Mouse (Mus musculus) c-Kit-positive CD71-positive TER-119-positive erythroid progenitor cells, embryonic 14.5 days (primary cell): ENCODE data around the gene Zfp866.

Experiments
- DNase-seq: peaks from one replicate; pipeline ENCODE4 v3.0.0-alpha.2; 2013; ENCODE audit warnings: low spot score

The Zfp866 gene

DNA sequence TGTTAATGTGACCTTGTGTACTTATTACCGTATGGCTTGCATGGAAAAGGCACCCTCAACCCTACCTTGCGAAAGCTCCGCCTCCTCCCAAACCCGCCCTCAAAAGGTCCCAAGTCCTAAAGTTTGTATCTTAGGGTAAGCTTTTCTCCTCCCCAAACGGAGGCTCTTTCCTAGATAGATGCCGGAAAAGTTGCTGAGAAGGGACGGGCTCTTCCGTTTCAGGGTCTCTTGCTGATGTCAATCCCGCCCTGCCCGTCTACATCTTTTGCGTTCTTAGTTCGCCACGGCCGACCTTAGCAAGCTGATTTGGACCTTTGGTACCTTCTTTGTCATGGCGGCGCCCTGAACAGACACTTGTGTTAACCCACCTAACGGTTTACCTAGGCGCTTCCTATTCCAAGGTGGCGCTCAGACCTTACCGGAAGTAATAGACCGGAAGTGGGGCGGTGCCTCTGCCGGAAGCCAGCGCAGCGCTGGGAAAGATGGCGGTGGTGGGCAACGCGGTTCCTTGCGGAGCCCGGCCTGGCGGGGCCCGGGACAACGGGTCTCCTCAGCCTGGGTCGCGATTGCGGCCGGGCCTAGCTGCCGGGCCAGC lies at the start of gene Zfp866, which contains the start of gene Atp13a1:
TSS of gene Zfp866 (minus strand) at position 406 of the 595 bp plus-strand sequence.
TSS of gene Atp13a1 (plus strand) at position 391 of the 595 bp plus-strand sequence.
- DNase-seq, result peak; percentile 89

DNA sequence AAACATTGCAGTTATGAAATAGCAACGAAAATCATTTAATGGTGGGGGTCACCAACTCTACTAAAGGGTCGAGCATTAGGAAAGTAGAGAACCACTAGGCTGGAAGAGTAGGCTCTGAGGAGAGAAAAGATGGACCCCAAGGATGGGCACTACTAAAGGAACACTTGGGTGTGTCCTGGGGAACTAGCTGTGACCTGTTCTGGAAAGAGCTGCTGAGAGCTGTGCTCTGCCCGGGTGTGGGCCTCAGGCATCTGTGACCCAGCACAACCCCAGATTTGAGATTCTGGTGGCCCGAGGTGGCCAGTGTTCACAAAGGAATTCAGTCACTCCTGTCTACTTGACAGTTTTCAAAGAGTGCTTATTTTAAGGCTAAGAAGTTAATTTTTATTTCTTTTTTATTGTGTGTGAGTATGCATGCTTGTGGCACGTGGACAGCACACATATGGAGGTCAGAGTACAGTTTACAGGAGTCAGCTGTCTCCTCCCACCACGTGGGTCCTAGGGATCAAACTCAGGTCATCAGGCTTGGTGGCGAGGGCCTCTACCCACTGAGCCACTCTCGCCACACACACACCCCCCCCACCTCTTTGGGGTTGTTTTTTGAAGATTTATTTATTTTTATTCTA lies 46.2 kb upstream of the Zfp866 start:
- DNase-seq, result no peak

DNA sequence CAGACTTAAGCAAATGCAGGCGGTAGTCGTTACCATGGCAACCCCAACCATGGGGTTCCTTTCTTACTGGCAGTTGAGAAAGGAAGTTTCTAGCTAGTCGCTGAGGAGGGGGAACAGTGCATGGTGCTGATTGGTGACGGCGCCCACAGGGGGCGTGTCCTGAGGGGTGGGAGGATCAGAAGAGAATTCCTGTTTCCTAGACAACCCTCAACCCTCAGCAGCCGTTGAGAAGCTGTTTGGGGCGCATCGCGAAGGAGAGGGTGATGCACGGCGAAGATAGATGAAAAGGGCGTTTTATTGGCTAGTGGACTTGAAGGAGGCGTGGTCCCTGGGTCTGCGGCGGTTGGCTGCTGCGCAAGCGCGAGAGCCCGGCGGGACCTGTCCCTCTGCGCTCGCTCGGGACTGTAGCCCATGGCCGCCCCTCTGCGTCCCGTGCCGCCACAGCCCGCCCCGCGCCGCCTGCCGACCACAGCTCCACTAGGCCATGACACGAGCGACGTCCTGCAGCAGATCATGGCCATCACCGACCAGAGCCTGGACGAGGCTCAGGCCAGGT lies 41.4 kb upstream of the Zfp866 start, which contains the start of gene Pbx4:
TSS of gene Pbx4 (plus strand) at position 194 of the 556 bp plus-strand sequence.
- peak; percentile 72 for DNase-seq

DNA sequence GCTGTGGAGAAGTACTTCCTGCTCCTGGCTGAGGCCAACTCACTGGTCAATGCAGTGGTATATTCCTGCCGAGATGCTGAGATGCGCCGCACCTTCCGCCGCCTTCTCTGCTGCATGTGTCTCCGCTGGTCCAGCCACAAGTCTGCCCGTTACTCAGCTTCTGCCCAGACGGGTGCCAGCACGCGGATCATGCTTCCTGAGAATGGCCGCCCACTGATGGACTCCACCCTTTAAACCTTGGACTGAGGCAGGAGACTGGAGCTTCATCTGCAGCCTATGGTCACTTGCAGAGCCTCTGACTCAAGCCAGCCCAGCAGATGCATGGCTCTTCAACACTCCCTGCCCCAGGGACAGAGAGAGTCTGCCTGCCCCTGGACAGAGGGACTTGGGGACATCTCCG lies 35.4 kb upstream of the Zfp866 start:
- DNase-seq, result no peak

DNA sequence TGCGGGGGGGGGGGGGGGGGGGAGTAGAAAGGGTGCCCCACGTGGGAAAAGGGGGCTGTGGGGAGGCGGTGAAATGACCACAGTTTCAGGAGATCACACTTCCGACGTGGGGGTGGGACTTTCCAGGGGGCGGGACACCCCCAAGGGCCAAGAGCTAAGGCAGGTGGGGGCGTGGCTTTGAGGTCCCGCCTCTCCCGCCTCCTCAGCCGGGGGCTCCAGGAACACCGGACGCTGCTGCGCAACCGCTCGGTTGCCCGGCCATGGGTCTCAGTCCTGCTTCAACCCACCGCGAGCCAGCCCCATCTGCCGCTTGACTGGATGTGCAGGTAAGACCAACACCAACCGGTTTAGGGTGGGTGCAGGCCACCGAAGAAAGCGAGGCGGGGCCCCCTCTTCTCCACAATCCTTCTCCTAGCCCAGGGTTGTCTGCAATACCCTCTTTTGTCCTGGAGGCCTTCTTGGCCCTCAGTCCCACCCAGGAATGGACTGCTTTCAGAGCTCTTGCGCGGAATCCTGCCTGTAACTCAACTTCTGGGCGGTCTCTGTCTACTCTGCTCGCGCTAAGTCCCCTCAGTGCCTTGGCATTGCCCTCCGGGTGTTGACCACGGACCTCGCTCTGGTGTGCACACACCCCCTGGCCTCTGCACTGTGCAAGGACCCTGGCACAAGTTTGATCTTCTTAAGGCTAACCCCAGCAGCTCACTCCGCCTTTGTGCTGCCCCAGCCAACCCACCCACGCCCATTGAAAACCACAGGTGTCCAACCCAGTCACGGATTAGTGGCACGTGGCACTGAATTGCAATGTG lies 31.6 kb upstream of the Zfp866 start, which contains the start of gene Lpar2:
TSS of gene Lpar2 (plus strand) at position 44 of the 806 bp plus-strand sequence.
- DNase-seq, result no peak

DNA sequence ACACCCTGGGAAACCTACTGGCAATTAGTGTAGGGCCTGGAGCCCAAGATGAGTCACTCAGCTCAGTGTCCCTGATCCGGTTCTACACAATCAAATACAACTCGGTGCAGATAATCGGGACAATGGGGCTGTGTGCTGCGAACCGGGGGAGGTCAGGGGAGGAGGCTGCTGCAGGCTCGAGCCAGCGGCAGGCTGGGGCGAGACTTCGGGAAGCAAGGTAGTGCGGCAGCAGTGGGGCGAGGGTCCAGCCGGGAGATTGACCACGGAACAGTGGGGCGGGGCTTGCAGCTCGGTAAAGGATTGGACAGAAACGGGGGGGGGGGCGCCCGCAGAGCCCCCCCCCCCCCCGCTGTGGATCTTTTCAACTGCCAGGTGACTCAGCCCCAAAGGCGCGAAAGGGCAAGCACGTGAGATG lies 31.0 kb upstream of the Zfp866 start:
- DNase-seq, result no peak

DNA sequence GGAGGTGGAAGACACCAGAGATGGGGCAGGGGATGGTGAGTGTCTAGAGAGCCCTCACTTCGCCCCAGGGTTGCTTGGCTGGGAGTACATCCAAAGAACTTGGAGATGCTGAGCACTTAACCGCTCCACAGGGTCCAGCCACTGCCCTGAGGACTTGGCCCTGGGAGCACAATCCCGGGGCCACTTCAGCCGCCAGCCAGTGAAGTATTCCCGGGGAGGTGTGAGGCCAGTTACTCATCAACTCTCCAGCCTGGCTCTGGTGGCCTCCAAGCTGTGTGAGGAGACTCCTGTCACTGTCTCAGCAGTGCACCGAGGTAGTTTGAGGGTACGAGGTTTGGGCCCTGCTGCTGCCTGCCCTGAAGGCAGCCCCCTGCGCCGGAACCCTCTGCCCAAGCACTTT lies 29.5 kb upstream of the Zfp866 start:
- no peak for DNase-seq

DNA sequence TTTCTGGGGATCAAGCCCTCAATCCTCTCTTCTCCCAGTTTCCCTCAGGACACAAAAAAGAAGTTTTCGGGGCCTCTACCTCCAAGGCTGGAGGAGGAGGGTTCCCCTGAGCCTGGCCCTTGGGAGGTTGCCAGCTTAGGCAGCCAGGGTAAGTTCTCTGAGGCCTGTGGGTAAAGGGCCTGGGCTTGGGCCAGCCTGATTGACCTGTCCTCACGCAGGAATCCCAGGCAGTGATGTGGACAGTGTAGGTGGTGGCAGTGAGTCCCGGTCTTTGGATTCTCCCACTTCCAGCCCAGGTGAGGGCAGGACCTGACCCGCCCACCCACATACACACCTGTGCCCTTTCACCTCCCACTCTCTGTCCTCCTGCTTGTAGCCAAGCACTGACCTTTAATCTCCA lies 24.4 kb upstream of the Zfp866 start:
- DNase-seq, result no peak

DNA sequence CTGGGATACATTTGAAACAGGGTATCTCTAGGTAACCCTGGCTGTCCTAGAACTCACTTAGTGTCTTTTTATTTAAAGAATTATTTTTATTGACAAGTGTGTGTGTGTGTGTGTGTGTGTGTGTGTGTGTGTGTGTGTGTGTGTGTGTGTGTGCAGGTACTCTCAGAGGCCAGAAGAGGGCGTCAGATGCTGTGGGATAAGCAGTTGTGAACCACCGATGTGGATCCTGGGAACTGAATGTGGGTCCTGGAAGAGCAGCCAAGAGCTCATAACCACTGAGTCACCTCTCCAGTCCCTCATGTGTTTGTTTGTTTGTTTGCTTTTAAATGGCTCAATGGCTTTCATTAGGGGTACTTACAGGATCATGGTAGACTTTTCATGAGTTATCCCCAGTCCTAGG lies 23.9 kb upstream of the Zfp866 start:
- no peak for DNase-seq

DNA sequence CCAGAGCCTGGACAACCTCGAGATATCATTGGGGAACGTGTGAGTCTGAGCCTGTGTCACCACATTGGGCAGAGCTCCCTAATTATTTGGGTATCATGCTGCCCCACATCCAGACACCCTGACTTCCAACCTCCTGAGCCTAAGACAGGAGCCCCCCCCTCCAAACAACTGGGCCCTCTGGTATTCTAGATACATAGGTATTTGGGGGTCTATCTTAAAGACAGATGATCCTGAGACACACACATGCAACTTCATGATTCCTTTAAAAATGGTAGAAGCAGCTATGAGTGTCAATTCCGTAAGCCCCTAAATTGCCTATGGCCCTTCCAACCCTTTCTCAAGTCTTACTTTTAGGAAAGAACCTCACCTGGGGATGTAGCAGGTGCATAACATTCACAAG lies 18.8 kb upstream of the Zfp866 start:
- no peak for DNase-seq

DNA sequence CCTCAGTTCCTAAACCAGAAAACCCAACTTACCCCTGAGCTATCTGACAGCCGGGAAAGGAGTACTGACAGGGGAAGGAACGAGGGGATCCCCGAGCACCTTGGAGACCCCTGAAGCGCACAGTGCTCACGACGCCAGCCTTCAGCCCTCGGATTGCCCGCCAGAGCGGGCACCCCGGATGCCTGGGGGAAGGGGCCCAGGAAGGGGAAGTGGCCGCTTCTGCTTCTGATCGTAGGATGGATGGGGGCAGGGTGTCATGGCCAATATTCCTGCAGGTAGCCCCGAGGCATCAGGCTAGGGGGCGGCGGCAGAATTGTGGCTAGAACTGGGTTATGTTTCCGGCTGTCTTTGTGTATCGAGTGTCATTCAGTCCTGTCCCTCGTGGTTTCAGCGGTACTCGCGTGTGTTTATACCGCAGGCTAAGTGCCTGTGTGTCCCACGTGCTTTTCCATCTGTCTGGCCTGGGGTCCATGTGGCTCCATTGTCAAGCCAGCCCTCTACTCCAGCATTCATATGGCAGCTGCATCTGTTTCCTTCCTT lies 18.0 kb upstream of the Zfp866 start:
- DNase-seq, result no peak

DNA sequence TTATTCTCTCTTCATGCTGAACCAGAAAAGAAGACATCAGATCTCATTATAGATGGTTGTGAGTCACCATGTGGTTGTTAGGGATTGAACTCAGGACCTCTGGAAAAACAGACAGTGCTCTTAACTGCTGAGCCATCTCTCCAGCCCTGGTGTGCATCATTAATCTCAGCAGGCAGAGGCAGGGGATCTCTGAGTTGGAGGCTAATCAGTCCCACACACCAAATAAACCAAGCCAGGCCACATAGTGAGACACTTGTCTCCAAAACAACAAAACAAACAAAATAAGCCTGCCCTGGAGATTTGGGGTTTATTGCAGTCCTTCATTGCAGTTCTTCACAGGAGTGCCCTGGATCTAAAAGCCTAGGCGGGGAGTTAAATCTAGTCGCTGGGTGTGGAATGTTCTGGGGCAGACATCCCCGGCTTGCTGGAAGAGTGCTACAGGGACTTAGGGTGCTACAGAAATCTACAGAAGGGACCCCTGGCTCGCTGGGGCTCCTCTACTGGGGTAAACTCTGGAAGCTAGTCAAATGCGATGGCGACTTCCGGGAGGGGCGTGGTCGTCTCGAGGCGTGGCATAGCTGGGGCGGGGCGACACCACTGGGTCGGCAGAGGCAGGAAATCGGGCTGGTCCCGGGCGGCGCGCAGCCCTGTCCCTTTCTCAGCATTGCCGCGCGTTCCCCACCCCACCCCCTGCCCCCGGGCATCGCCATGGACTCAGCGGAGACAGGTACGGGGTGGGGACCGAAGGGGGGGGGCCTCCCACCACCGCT lies 17.3 kb upstream of the Zfp866 start, which contains the start of gene Gmip:
TSS of gene Gmip (plus strand) at position 586 of the 770 bp plus-strand sequence.
- DNase-seq, result peak; percentile 63

DNA sequence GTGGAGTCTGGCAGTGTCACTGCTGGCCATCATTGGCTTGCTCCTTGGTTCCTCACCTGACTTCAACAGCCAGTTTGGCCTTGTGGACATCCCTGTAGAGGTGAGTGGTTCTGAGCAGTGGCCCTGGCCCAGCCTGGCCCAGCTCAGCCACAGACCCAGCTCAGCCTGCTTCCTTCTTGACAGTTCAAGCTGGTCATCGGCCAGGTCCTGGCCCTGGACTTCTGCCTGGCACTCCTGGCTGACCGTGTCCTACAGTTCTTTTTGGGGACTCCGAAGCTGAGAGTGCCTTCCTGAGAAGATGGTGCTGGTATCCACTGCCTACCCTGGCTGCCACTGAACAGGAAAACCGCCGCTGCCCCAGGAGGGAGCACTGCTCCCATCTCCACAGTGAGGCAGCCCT lies 16.3 kb upstream of the Zfp866 start:
- no peak for DNase-seq

DNA sequence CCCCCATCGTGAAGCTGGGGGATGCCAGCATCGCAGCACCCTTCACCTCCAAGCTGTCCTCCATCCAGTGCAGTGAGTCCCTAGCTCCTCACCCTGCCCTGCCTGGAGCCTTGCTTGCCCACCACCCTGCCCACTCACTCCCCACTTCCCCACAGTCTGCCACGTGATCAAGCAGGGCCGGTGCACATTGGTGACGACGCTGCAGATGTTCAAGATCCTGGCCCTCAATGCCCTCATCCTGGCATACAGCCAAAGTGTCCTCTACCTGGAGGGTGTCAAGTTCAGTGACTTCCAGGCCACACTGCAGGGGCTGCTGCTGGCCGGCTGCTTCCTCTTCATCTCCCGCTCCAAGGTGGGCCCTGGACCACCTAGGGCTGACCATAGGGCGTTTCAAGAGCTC lies 14.5 kb upstream of the Zfp866 start:
- DNase-seq, result no peak

DNA sequence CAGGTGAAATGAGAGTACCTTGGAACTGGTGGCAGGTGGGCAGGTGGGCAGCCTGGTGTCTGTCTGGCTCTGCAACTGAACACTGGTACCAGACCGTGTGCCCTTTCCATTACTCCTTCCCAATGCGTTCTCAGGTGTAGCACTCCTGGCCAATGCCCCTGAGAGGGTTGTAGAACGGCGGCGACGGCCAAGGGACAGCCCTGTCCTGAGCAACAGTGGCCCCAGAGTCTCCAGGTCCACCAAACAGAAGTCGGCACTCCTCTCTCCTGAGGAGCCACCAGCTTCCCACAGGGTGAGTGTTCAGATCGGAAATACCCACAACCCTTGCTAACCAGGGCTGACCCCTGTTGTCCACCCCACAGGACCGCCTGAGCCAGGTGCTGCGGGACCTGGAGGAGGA lies 14.1 kb upstream of the Zfp866 start:
- DNase-seq, result no peak

DNA sequence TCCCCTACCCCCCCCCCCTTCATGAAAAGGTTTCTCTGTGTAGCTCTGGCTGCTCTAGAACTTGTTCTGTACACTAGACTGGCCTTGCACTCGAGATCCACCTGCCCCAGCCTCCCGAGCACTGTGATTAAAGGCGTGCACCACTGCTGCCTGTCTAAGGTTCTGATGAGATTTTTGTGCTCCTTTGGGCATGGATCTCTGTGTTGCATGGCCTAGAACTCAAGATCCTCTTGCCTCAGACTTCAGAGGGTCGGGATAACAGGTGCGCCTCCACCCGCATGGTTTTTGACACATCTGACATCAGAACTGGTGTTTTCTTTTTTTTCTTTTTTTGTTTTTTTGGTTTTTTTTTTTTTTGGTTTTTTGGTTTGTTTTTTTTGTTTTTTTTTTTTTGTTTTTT lies 13.6 kb upstream of the Zfp866 start:
- DNase-seq, result no peak

DNA sequence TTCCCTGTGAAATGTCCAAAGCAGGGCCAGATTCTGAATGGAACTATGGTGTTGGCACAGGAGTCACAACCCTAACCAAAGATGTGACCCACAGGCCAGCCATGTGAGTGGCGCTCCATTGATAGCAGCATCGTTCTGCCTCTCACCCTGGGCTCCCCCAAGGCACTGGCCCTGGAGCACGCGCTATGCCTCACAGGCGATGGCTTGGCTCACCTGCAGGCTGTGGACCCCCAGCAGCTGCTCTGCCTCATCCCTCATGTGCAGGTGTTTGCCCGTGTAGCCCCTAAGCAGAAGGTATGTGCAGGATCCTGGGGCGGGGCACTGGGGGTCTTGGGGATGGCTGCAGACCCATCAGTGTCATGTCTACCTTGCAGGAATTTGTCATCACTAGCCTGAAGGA lies 12.4 kb upstream of the Zfp866 start:
- no peak for DNase-seq

DNA sequence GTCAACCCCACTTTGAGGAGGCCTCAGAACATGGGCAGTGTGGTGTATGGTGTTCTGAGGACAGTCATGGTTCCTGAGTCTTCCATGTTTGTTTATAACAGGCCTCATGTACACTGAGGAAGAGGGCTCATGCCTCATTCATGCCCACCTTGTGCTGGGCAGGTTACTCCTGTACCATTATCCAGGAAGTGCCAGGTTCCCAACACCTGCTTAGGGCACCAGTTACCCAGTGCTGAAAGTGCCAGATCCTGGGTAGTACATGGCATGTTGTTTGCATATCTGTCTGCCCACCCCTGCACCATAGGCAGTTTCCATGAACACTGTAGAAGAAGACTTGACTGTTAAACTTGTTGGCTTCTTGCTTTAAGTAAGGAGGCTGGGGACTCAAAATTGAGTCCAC lies 11.2 kb upstream of the Zfp866 start:
- no peak for DNase-seq

DNA sequence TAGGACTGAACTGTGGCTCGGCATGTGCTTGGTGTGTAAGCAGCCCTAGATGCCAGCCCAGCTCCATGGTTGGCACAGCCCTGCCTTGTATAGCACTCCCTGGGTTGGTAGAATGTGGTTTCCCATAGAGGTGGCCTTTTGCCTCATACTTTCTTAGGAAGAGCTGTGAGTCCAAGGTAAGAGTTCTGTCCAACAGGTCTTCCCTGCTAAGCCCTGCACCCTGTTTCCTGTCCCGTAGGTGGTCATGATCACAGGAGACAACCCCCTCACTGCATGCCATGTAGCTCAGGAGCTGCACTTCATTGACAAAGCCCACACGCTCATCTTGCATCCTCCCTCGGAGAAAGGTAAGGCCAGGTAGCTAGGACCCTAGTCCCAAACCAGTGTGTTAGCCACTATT lies 10.8 kb upstream of the Zfp866 start:
- no peak for DNase-seq

DNA sequence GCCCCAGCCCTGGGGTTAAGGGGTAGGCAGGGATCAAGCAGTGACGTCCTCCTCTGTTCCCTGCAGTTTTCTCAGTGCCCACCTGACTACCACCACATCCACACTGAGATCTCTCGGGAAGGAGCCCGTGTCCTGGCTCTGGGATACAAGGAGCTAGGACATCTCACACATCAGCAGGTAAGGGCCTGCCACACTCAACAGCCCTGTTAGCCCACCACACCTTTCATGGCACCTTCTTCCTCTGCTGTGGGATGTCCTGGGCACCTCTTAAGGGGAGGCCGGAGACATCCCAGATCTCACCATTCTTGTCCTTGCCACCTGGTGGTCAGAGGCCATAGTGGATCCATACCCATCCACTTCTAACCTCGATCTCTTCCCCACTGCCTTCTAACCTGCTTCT lies 9.0 kb upstream of the Zfp866 start:
- no peak for DNase-seq

DNA sequence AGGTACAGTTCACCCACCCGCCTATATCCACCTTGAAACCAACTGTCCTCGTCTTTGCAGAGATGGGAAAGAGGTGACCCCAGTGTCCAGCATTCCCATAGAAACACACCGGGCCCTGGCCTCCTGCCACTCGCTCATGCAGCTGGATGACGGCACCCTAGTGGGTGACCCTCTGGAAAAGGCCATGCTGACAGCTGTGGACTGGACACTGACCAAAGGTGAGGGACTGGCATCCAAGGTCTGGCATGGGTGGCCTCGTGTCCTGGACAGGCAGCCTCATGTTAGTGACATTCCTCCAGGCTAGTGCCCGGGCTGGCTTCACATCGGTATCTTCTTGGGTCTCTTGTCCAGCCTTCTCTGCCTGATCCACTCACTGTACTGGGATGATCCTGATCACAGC lies 8.3 kb upstream of the Zfp866 start:
- DNase-seq, result no peak

DNA sequence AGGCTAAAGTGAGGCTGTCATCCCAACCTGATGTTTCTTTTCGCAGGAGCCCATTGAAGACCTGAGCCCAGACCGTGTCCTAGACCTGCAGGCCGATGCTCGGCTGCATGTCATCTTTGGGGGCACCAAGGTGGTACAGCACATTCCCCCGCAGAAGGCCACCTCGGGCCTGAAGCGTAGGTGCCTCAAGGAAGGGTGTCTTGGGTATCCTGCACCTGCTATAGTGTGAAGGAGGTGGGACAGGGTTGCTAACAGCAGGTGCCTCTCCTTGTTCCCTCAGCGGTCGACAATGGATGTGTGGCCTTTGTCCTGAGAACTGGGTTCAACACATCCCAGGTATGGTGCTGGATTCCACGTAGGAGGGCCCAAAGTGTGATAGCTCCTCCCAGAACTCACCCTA lies 6.7 kb upstream of the Zfp866 start:
- DNase-seq, result no peak
